Mouse (Mus musculus) heart, postnatal 4 days (tissue): Measurements from ENCODE around the gene Bhlhe40. TPM values are rescaled to one million over a fixed set of nuclear protein-coding genes. Genes with fewer than 3 reads are reported as not detected.

ENCODE experiments used
- DNase-seq: peaks from one replicate; pipeline ENCODE4 v3.0.0; 2021
- total RNA-seq, 2 experiments: library from RNA; stranded (reverse); gene quantifications; 2 replicates each; pipeline ENCODE4 v1.2.3; 2021

The Bhlhe40 gene
- 10 to 100 TPM; 59.9 to 74.1 TPM for total RNA-seq

- DNase-seq = peak; percentile 91
These were observed at the start of gene Bhlhe40 for GRCm38 (mm10) chr6:108660206-108660877. Bhlhe40 (plus strand) TSS chr6:108660629.

DNA sequence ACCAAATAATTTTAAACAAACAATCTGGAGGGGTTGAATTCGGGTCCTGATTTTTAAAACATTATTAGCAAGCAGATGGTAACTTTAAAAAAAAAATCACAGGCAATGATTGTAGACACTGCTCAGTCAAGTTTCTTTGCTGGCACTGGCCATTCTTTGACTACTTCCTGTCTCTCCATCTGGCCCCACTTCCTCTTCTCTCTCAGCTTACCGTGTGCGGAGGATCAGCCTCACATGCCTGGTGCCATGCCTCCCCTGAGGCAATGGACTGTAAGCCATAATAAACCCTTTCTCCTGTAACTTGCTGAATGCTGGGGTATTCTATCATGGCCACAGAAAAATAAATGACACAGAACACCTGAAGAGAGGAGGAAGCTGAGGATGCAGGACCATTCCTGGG lies 48.8 kb upstream of the Bhlhe40 start:
- DNase-seq = no peak

GRCm38 (mm10) chr6:108618025-108618424 lies 42.4 kb upstream of the Bhlhe40 start:
- no peak for DNase-seq

GRCm38 (mm10) chr6:108623028-108623565 lies 37.3 kb upstream of the Bhlhe40 start:
- no peak for DNase-seq

DNA sequence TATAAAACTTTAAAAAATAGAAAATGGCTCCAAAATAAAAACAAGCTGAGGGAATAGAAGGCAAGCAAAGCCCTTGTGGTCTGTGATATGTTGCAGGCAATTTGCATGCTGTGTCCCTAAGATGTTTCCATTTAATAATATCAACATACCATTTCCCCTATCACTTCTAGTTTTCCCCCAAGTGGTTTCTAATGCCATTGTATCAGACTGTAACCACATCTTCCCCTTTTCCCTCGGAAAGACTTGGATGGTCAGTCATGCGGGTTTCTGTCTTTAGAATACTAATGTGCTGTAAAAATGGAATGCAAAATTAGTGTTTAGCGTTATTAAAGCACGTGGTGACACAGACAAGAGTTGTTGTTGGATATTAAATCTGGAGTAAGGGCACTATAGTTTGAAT lies 35.5 kb upstream of the Bhlhe40 start:
- no peak for DNase-seq

GRCm38 (mm10) chr6:108630701-108631100 lies 29.7 kb upstream of the Bhlhe40 start:
- no peak for DNase-seq

- DNase-seq = no peak
These were observed 22.1 kb upstream of the Bhlhe40 start for GRCm38 (mm10) chr6:108638157-108638833.

DNA sequence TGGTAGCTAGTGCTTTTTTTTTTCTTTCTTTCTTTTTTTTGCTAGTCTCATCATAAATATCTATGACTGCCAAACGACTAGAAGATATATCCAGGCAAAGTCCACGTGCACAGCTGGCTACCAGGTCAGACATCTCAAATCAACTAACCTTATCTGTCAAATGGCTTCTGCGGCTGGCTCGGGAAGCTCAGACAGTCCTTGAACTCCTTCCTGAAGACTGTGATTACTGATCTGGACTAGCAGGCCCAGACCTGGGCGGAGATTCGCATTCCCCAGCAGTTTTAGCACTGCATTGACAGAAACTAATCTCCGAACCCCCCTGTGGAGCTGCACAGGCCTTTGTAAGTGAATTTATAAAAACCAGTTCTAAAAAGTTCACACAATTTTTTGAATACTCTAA lies 18.4 kb upstream of the Bhlhe40 start:
- no peak for DNase-seq

DNA sequence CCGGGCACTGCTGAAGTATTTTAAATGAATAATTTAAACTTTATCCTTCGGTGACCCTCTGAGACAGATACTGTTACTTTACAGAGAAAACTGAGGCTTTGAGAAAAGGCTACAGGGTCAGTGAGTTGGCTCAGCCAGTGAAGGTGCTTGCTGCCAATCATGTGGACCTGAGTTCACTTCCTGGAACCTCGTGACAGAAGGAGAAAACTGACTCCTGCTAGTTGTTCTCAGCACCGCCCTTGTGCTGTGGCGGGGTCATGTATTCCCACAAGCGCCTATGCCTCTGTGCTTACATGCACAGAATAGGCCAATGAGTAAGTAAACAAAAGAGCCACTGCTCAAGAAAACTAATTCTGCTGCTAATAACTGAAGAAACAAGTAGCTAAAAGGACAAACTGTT lies 17.4 kb upstream of the Bhlhe40 start:
- DNase-seq = no peak

DNA sequence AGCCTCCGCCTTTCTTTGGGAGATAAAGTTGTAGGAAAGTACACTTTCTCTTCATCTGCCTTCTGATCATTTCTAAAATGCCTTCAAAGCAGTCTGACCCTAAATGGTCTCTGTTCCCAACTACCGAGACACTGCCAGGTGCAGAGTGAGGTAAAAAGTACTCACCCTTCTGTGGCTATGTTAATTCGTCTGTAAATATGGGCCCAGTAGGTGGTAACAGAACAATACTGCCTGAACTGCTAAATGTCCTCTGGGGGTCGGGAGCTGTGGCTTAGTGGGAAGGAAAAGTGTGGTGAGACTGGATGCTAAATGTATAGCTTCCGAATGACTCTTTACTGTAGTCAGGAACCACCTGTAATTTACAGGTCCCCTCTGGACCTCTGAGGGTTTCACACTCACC lies 16.1 kb upstream of the Bhlhe40 start:
- DNase-seq = no peak

DNA sequence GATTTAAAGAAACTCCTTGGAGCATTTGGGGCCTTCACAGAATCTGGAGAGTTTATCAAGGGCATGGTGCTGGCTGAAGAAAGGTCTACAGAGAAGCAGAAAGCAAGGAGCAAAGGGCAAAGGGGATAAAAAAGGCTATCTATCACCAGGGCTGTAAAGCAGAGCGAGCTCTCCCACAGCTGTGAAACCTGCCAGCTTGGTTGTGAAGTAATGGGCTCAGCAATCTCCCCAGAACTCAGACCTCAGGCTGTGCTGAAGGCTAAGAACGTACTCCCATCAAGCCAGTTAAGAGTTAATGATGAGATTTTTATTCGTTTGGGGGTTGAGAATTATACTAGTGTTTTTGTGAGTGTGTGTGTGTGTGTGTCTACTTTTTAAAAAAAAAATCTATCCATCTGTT lies 13.3 kb upstream of the Bhlhe40 start:
- no peak for DNase-seq

DNA sequence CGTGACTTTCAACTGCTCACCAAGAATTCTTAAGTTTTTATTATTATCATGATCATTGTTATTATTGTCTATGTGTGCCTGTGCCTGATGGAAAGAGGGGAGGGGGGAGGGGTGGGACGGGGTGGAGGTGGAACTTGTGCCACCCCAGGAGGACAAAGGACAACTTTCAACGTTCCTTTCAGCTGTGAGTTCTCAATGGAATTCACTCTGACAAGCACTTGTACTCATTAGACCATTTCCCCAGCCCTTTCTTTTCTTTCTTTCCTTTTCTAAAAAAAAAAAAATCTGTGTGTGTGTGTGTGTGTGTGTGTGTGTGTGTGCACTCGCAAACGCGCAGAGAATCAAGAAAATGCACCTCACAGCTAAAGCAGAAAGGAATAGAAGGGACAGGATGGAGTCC lies 12.4 kb upstream of the Bhlhe40 start:
- DNase-seq = no peak

DNA sequence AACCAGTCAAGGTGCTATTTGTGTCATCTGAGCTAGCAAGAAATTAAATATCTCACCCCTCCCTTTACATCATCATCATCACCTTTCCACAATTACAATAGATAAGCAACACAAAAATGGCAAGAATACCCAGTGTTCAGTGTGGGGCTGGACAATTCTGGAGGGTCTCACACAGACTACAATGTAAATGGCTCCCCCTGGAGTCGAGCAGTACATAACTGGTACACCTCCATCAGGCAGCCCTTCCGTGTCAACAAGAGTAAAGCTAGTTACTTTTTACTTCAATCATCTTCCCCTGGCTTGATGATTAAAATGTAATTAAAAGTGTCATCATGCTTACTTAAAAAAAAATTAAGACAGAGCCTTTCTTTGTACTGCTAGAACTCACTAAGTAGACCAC lies 4.6 kb upstream of the Bhlhe40 start:
- no peak for DNase-seq

- no peak for DNase-seq
These were observed 2.4 kb upstream of the Bhlhe40 start for GRCm38 (mm10) chr6:108658051-108658415.

- DNase-seq = peak; percentile 74
These were observed 1.8 kb upstream of the Bhlhe40 start for GRCm38 (mm10) chr6:108658416-108659201.

DNA sequence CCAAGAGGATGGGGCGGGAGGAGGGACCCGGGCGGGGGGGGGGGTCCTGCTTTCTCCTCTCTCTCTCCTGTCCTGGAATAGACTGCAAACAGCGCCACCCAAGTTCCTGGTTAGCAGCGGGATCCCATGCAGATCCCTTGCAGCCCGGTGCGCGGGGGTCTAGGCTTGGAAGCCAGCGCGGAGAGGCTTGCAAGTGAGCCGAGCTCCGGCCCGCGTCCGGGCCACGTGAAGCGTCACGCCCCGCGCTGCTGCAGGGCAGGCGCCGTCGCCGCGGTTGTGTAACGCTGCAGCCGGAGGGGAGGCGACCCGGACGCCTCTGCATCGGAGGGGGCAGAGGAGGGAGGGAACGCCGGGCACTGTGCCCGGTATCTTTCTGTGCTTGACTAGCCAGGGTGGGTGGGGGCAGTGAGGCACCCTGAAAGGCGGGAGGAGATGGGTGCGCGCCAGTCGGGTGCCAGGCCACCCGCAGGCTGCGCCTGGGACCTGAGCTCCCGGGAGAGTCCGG lies 1.2 kb upstream of the Bhlhe40 start:
- peak; percentile 96 for DNase-seq

- DNase-seq = peak; percentile 95
These were observed 663 bp upstream of the Bhlhe40 start for GRCm38 (mm10) chr6:108659726-108660205.

DNA sequence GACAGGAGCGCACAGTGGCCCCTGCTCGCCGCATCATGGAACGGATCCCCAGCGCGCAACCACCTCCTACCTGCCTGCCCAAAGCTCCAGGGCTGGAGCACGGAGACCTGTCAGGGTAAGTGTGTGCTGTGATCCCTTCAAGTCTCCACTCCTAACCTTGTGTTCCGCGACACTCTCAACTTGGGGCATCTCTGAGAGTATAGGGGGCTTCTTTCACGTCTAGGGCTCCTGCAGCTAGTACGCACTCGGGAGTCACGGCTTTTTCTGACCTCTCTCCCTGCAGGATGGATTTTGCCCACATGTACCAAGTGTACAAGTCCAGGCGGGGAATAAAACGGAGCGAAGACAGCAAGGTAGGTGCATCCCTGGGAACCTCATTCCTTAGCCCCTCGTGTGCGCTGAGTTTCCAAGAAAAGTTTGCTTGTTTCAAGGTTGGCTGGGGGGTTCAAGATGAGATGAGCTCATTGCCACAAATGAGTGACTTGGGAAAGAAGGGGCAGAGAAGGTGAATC lies 505 bp downstream of the Bhlhe40 start:
- peak; percentile 28 for DNase-seq

DNA sequence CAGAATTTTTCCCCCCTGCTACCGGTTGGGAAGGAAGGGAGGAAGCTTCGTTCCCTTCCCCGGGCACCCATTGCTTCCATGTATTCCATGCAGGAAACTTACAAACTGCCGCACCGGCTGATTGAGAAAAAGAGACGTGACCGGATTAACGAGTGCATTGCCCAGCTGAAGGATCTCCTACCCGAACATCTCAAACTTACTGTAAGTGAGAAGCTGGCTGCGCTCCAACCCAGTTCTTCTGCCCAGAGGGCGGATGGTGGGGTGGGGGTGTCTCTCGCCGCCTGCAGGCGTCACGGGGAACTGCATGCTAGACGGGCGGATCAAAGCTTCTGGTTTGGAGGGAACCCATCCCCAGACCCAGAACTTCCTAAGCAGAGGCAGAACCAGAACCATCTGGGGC lies 983 bp downstream of the Bhlhe40 start:
- peak; percentile 97 for DNase-seq

- DNase-seq = no peak
These were observed 1.5 kb downstream of the Bhlhe40 start for GRCm38 (mm10) chr6:108661890-108662289.

DNA sequence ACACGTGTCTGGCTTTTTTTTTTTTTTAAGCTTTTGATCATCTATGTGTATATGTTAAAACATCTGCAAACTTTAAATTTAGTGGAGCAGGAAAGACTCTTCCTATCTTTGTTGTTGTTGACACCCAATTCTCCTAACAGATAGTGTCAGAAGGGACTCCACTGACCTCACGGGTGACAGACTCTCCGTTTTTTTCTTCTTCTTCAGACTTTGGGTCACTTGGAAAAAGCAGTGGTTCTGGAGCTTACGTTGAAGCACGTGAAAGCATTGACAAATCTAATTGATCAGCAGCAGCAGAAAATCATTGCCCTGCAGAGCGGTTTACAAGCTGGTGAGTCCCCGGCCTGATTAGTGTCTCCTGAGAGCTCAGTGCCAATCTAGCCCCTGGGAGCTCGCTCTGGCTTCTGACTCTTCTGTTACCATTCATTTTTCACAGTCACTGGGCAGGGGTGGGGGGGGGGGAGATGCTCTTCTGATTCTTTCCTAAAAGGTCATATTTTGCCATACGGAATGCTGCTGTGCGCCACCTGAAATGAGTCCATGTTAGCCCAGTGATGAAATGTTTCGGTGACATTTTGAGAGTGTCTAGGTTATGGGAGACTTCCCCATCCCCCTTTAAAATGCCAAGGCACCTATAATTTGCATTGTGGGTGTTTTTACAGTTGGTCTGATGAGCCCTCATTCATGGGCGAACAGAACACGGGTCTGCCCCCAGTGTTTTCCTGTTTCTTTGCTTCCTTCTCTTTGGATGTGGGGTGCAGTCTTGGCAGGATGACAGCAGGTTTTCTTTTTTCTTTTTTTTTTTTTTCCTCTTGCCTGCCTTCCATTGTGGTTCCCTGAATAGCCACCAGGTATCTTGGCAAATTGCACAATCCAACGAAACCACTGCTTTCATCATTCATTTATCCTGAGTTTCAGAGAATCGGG lies 2.1 kb downstream of the Bhlhe40 start:
- no peak for DNase-seq
